Mouse (Mus musculus): Measurements from ENCODE around the gene Micu1. TPM values are rescaled to one million over a fixed set of nuclear protein-coding genes. Genes with fewer than 3 reads are reported as not detected.

The Micu1 gene
- polyA plus RNA-seq, 1 experiment from 2014 or later: 84.2 TPM

GRCm38 (mm10) chr10:59901986-59902605 lies 199.8 kb downstream of the Micu1 start:
- peaks cover 68% of the 10 kb centered on the region for H3K4me1 ChIP-seq
- no peak overlapping the region for H3K4me3 ChIP-seq
- peak overlapping the region; percentile 65 for H3K27ac ChIP-seq
- H3K4me2 ChIP-seq: no peak overlapping the region
- no peak for ATAC-seq (ENCODE audit: insufficient number of reproducible peaks, low FRiP score, low TSS enrichment, low read depth)
- no peaks in the 10 kb centered on the region for H3K9me3 ChIP-seq
- peaks cover 14% of the 10 kb centered on the region for H3K36me3 ChIP-seq
- 59% methylated on average over 8 of the region's 8 CpGs for WGBS
- H3K9ac ChIP-seq: no peak overlapping the region
- H3K27me3 ChIP-seq: no peaks in the 10 kb centered on the region

- WGBS: 37% methylated on average over 8 of the region's 8 CpGs
- ATAC-seq (ENCODE audit: insufficient number of reproducible peaks, low FRiP score, low TSS enrichment, low read depth): no peak
These were observed 200.3 kb downstream of the Micu1 start for GRCm38 (mm10) chr10:59902606-59902990.

GRCm38 (mm10) chr10:59903170-59903569 lies 200.9 kb downstream of the Micu1 start:
- Histone ChIP-seq H3K4me2 (no peak overlapping the region), H3K9ac (no peak overlapping the region), H3K27me3 (no peaks in the 10 kb centered on the region), H3K4me3 (no peak overlapping the region), H3K9me3 (no peaks in the 10 kb centered on the region), H3K36me3 (peaks cover 5% of the 10 kb centered on the region; the same call in 1 of the 2 replicates), H3K27ac (peak overlapping the region; percentile 65), H3K4me1 (peaks cover 70% of the 10 kb centered on the region)
- WGBS: 25% methylated on average over 7 of the region's 7 CpGs
- ATAC-seq (ENCODE audit: insufficient number of reproducible peaks, low FRiP score, low TSS enrichment, low read depth): no peak

More at GRCm38 (mm10) chr10:59902606-59902990, 200.3 kb downstream of the Micu1 start:
- Histone ChIP-seq H3K9me3 (no peaks in the 10 kb centered on the region), H3K9ac (no peak overlapping the region), H3K27ac (peak overlapping the region; percentile 65), H3K4me2 (no peak overlapping the region), H3K4me1 (peaks cover 68% of the 10 kb centered on the region), H3K36me3 (peaks cover 9% of the 10 kb centered on the region), H3K4me3 (no peak overlapping the region), H3K27me3 (no peaks in the 10 kb centered on the region)

- H3K27ac ChIP-seq: peak overlapping the region; percentile 84
- no peak overlapping the region for H3K4me2 ChIP-seq
- no peak for ATAC-seq (ENCODE audit: insufficient number of reproducible peaks, low FRiP score, low TSS enrichment, low read depth)
- 61% methylated on average over 3 of the region's 3 CpGs for WGBS
- no peaks in the 10 kb centered on the region for H3K36me3 ChIP-seq
- no peak overlapping the region for H3K9ac ChIP-seq
- H3K27me3 ChIP-seq: no peaks in the 10 kb centered on the region
- H3K9me3 ChIP-seq: no peaks in the 10 kb centered on the region
- no peak overlapping the region for H3K4me3 ChIP-seq
- H3K4me1 ChIP-seq: peaks cover 64% of the 10 kb centered on the region
These were observed 204.9 kb downstream of the Micu1 start for GRCm38 (mm10) chr10:59907080-59907609.

DNA sequence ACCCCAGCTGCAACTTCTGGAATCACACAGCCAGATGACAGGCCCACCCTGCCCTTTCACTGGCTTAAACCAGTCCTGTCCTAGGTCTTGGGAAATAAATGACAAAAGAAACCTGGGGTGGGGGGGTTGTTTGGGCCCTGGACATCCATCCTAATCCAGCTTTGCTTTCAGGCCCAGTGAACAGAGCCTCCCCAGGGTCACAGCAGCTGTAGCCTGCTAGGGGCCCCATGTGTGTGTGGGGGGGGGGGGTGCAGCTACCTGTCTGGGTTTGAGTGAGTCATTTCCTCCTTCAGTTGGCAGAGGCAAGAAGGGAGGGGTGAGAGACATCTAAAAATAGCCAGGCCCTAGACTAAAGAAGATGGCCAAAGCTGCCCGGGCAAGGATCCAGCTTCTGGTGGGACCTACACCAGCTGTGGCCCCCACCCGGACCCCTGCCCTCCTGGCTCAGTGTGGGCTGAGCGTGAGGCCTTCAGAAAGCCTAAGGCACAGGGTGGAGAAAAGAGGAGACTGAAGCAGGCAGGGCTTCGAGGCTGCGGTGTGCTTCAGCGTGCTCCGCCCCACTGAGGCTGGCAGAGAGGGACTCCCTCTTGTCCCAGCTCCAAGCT lies 205.5 kb downstream of the Micu1 start:
- Histone ChIP-seq H3K4me2 (0 out of 2 replicates have a peak overlapping the region, but pooled peaks have one; percentile 15), H3K9ac (no peak overlapping the region), H3K9me3 (no peaks in the 10 kb centered on the region), H3K27me3 (no peaks in the 10 kb centered on the region), H3K4me3 (no peak overlapping the region), H3K4me1 (peaks cover 57% of the 10 kb centered on the region), H3K27ac (peak overlapping the region; percentile 84), H3K36me3 (no peaks in the 10 kb centered on the region)
- peak; percentile 63 for ATAC-seq (ENCODE audit: insufficient number of reproducible peaks, low FRiP score, low TSS enrichment, low read depth)
- 26% methylated on average over 7 of the region's 7 CpGs for WGBS

- Histone ChIP-seq H3K4me2 (peak overlapping the region; percentile 37; the same call in 1 of the 2 replicates), H3K27me3 (no peaks in the 10 kb centered on the region), H3K9ac (no peak overlapping the region), H3K27ac (peak overlapping the region; percentile 84), H3K9me3 (no peaks in the 10 kb centered on the region), H3K4me3 (no peak overlapping the region), H3K4me1 (peaks cover 47% of the 10 kb centered on the region), H3K36me3 (no peaks in the 10 kb centered on the region)
- no peak for ATAC-seq (ENCODE audit: insufficient number of reproducible peaks, low FRiP score, low TSS enrichment, low read depth)
- WGBS: 46% methylated on average over 7 of the region's 7 CpGs
These were observed 206.6 kb downstream of the Micu1 start for GRCm38 (mm10) chr10:59908776-59909315.

DNA sequence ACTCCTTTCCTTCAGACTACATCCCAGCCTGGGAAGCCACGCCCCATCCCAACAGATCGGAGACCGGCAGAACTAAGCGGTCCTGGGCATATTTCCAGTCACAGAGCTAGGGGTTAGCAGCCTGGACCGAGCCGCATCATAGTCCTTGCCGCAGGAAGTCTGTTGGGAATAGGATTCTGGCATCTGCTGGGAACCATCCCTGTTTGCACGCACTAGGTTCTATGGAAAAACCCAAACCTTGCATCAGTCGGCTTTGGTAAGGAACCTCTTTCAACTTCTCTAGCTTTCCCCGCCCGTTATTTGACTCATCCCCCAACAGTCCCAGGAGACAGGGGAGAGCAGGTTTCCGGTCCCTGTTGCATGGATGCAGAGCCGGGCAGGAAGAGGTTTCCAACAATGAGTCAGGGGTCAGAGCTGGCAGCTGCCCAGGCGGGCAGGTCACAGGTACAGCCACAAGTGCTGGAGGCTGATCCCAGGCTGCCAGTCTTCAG lies 207.1 kb downstream of the Micu1 start:
- Histone ChIP-seq H3K27me3 (no peaks in the 10 kb centered on the region), H3K9ac (peak overlapping the region; percentile 20; the same call in 1 of the 2 replicates), H3K4me2 (peak overlapping the region; percentile 37), H3K4me1 (peaks cover 46% of the 10 kb centered on the region), H3K27ac (peak overlapping the region; percentile 84), H3K9me3 (no peaks in the 10 kb centered on the region), H3K4me3 (0 out of 2 replicates have a peak overlapping the region, but pooled peaks have one; percentile 14), H3K36me3 (no peaks in the 10 kb centered on the region)
- peak; percentile 17; the same call in 1 of the 2 replicates for ATAC-seq (ENCODE audit: insufficient number of reproducible peaks, low FRiP score, low TSS enrichment, low read depth)
- WGBS: 6% methylated on average over 14 of the region's 14 CpGs

DNA sequence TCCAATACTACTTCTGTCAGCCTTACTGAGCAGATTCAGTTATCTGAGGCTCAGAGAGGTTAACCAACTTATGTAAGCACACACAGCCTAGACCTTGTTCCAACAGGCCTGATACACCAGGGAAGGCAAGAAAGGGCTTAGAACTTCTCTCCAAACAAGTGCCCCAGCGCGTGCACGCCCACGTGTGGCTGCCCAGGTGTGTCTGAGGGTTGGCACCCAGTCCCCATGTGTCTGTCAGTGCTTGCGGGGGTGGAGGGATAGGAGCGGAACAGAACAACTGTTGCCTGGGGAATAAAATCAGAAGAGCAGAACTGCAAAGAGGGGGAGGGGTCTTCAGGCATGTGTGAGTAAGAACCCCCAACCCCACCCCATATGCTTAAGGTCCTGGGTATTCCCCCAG lies 208.8 kb downstream of the Micu1 start:
- no peak overlapping the region for H3K27ac ChIP-seq

DNA sequence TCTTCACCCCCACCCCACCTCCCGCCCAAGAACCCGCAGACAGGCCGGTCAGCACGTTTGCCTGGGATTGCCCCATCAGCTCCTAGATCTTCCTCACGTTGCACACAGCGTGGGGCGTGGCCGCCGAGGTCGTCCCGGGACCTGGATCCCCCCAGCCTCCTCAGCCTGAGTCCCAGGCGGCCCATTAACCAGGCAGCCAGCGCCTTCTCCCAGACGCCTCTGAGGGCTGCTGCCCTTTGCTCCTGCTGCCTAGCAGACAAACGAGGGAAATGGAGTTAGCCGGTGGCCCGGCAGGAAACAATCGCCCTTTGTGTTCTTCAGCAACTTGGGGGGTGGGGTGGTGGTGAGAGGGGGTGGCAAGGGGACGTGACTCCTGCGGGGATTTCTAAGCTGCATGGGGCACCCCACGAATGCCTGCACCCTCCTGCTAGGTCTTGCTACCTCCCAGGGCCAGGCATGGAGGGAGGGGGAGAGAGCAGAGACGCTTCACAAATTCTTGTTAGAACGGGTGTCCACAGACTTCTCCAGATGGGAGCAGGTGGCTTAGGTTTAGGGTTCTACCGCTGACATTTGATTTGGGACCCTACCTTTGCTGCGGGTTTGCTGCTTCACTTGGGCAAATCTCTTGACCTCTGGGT lies 209.4 kb downstream of the Micu1 start:
- Histone ChIP-seq H3K27ac (no peak overlapping the region; the same call in 1 of the 2 replicates), H3K4me3 (peak overlapping the region; percentile 7; the same call in 1 of the 2 replicates), H3K9ac (no peak overlapping the region), H3K4me1 (peaks cover 56% of the 10 kb centered on the region), H3K27me3 (no peaks in the 10 kb centered on the region), H3K36me3 (no peaks in the 10 kb centered on the region), H3K9me3 (no peaks in the 10 kb centered on the region), H3K4me2 (peak overlapping the region; percentile 29)
- no peak for ATAC-seq (ENCODE audit: insufficient number of reproducible peaks, low FRiP score, low TSS enrichment, low read depth)
- WGBS: 7% methylated on average over 25 of the region's 25 CpGs

More for the DNA sequence above, 208.8 kb downstream of the Micu1 start:
- 0 out of 2 replicates have a peak overlapping the region, but pooled peaks have one; percentile 7 for H3K4me3 ChIP-seq
- no peak overlapping the region for H3K9ac ChIP-seq
- WGBS: 31% methylated on average over 6 of the region's 6 CpGs
- no peak for ATAC-seq (ENCODE audit: insufficient number of reproducible peaks, low FRiP score, low TSS enrichment, low read depth)
- H3K36me3 ChIP-seq: no peaks in the 10 kb centered on the region
- peak overlapping the region; percentile 29; the same call in 1 of the 2 replicates for H3K4me2 ChIP-seq
- no peaks in the 10 kb centered on the region for H3K9me3 ChIP-seq
- H3K4me1 ChIP-seq: peaks cover 50% of the 10 kb centered on the region
- no peaks in the 10 kb centered on the region for H3K27me3 ChIP-seq
